Mouse (Mus musculus): Measurements from ENCODE around the gene Spag9.

DNA sequence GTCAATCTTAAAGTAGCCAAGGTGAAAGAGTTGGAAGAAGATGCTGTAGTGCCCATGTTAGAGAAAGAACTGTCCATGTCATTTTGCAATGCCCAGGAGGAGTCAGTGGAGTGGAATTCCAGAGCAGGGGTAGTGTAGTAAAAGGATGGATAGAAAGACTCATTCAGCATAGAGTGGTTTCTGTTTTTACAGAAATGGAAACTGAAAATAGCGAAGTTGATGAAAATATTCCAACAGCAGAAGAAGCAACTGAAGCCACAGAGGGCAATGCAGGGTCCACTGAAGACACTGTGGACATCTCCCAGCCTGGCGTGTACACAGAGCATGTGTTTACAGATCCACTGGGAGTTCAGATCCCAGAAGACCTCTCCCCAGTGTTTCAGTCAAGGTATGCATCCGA is 101.6 kb downstream of the Spag9 start:
- no peak for TF ChIP-seq POLR2A (IDR thresholded peaks at IDR 0.05; ENCODE audit: low read depth, low read length)
- TF ChIP-seq CTCF (conservative IDR thresholded peaks at IDR 0.05; ENCODE audit: insufficient read depth, insufficient read length, low read depth, low read length) = no peak

Data from kidney, adult 2 months (tissue).